Comparison of ENCODE assay signal across 12 mouse cellular contexts in the genomic region with DNA sequence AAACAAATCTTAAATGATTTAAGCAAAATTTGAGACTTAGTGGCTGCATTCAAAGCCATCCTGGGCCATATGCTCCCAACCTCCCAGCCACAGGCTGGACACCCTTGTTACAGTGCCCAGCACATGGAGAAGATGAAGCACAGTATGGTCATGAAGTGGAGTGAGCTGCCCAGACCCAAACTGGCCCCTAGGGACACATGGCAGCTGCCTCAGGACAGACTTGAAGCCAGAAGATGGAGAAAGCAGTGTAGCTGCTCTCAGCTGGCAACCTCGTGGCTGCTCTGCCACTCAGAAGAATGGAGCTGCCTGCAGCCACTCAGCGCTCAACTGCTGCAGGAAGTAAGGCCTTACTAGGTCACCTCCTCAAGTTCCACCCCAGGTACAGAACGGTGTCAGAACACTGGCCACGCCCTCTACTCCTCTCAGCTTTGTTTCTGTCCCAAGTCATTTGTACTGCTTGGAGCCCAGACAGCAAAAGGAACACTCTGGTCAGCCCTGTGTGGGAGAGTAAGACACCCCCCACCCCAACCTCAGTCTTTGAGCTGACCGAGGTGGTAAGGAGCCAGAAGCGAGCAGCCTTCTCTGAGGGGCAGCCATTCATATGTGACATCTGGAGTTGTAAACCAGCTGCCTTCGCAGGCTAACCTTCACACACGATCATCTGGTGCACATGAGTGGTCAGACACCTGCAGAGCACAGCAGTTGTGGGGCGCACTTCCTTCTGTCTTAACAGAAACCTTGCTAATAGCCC. TPM values are rescaled to one million over a fixed set of nuclear protein-coding genes. Genes with fewer than 3 reads are reported as not detected.
DNase-seq lines count a peak whose midpoint lies in the region; ATAC-seq and TF ChIP-seq lines count a peak whose summit lies in the region.
"Had no signal": no experiment of that assay in that cellular context is flagged by ENCODE, and none has a peak within 500 bp of the region (broad histone marks: within the 10 kb centered on the region; RNA-seq: fewer than 3 reads in every experiment).

No protein-coding gene starts in this region.

- no peak overlapping the region for H3K27ac ChIP-seq in embryonic facial prominence, embryonic 12.5 days
- H3K27ac ChIP-seq in embryonic facial prominence, embryonic 10.5 days (replicated peaks), result no peak overlapping the region
- no peak overlapping the region for H3K27ac ChIP-seq in midbrain, postnatal 0 days (ENCODE audit: low read depth, low read length)
- H3K27ac ChIP-seq in midbrain, embryonic 16.5 days (ENCODE audit: low read length), result no peak overlapping the region
- no peak overlapping the region for H3K27ac ChIP-seq in forebrain, embryonic 10.5 days
- H3K27ac ChIP-seq: macrophage had no signal

- no peak for TF ChIP-seq CTCF in midbrain, postnatal 0 days (IDR thresholded peaks at IDR 0.05)

- no peak overlapping the region for H3K4me3 ChIP-seq in embryonic facial prominence, embryonic 12.5 days
- H3K4me3 ChIP-seq in embryonic facial prominence, embryonic 10.5 days, result no peak overlapping the region
- H3K4me3 ChIP-seq in midbrain, postnatal 0 days (ENCODE audit: low read depth, low read length), result no peak overlapping the region
- H3K4me3 ChIP-seq in midbrain, embryonic 16.5 days (ENCODE audit: low read depth, low read length), result no peak overlapping the region
- no peak overlapping the region for H3K4me3 ChIP-seq in forebrain, embryonic 10.5 days
- H3K4me3 ChIP-seq: myocyte had no signal

- no peak overlapping the region for H3K4me2 ChIP-seq in embryonic facial prominence, embryonic 12.5 days (replicated peaks)
- H3K4me2 ChIP-seq in midbrain, postnatal 0 days (ENCODE audit: low read depth, low read length, poor library complexity, severe bottlenecking), result no peak overlapping the region
- H3K4me2 ChIP-seq in midbrain, embryonic 16.5 days (ENCODE audit: low read length), result no peak overlapping the region

- DNase-seq in embryonic facial prominence, embryonic 10.5 days (ENCODE audit: low spot score), result no peak
- peak; percentile 33 for DNase-seq in midbrain, postnatal 0 days (ENCODE audit: low spot score)
- peak; percentile 69 for DNase-seq in thymus, postnatal 25 days
- DNase-seq in cerebellum, postnatal 36 days, result no peak
- no peak for DNase-seq in forebrain, embryonic 10.5 days (ENCODE audit: extremely low spot score, low spot score)
- DNase-seq: cerebellum, postnatal 14 days; right cerebral cortex, adult 18-20 months had no signal

- peaks cover 4% of the 10 kb centered on the region; the same call in 1 of the 2 replicates for H3K4me1 ChIP-seq in embryonic facial prominence, embryonic 12.5 days
- H3K4me1 ChIP-seq in embryonic facial prominence, embryonic 10.5 days, result peaks cover 22% of the 10 kb centered on the region
- peaks cover 10% of the 10 kb centered on the region for H3K4me1 ChIP-seq in midbrain, postnatal 0 days (ENCODE audit: insufficient read depth, low read length)
- peaks cover 3% of the 10 kb centered on the region for H3K4me1 ChIP-seq in midbrain, embryonic 16.5 days (ENCODE audit: control insufficient read depth, insufficient read depth, low read length)
- H3K4me1 ChIP-seq in forebrain, embryonic 10.5 days, result peaks cover 15% of the 10 kb centered on the region

- peak overlapping the region; percentile 1; the same call in 1 of the 2 replicates for H3K9ac ChIP-seq in embryonic facial prominence, embryonic 12.5 days
- no peak overlapping the region for H3K9ac ChIP-seq in midbrain, postnatal 0 days (replicated peaks; ENCODE audit: low read length, poor library complexity, severe bottlenecking)
- no peak overlapping the region for H3K9ac ChIP-seq in midbrain, embryonic 16.5 days (ENCODE audit: low read depth, low read length)

- no peaks in the 10 kb centered on the region for H3K27me3 ChIP-seq in embryonic facial prominence, embryonic 12.5 days
- no peaks in the 10 kb centered on the region for H3K27me3 ChIP-seq in embryonic facial prominence, embryonic 10.5 days (replicated peaks; ENCODE audit: low read depth, poor library complexity, severe bottlenecking)
- no peaks in the 10 kb centered on the region for H3K27me3 ChIP-seq in midbrain, postnatal 0 days (ENCODE audit: insufficient read depth, low read length)
- no peaks in the 10 kb centered on the region for H3K27me3 ChIP-seq in midbrain, embryonic 16.5 days (ENCODE audit: control insufficient read depth, insufficient read depth, low read depth, low read length)
- H3K27me3 ChIP-seq in forebrain, embryonic 10.5 days (ENCODE audit: poor library complexity, severe bottlenecking), result no peaks in the 10 kb centered on the region

- 68% methylated on average over 9 of the region's 9 CpGs for WGBS in embryonic facial prominence, embryonic 12.5 days
- WGBS in embryonic facial prominence, embryonic 10.5 days, result 78% methylated on average over 9 of the region's 9 CpGs
- 81% methylated on average over 9 of the region's 9 CpGs for WGBS in midbrain, postnatal 0 days
- 81% methylated on average over 9 of the region's 9 CpGs for WGBS in midbrain, embryonic 16.5 days
- WGBS in forebrain, embryonic 10.5 days, result 83% methylated on average over 9 of the region's 9 CpGs

- no peak for ATAC-seq in embryonic facial prominence, embryonic 12.5 days (ENCODE audit: insufficient number of reproducible peaks, insufficient read depth, low FRiP score, low TSS enrichment)
- ATAC-seq in midbrain, postnatal 0 days (ENCODE audit: low FRiP score), result no peak
- ATAC-seq in midbrain, embryonic 16.5 days, result no peak
- peak; percentile 75 for ATAC-seq in neutrophil, adult 5-6 weeks (ENCODE audit: extremely low read depth, insufficient number of reproducible peaks, low FRiP score, poor library complexity, severe bottlenecking)

- no peaks in the 10 kb centered on the region for H3K9me3 ChIP-seq in embryonic facial prominence, embryonic 12.5 days
- H3K9me3 ChIP-seq in embryonic facial prominence, embryonic 10.5 days, result no peaks in the 10 kb centered on the region
- H3K9me3 ChIP-seq in midbrain, postnatal 0 days (ENCODE audit: low read length), result no peaks in the 10 kb centered on the region
- H3K9me3 ChIP-seq in midbrain, embryonic 16.5 days (replicated peaks; ENCODE audit: control insufficient read depth, low read length, poor library complexity, severe bottlenecking), result no peaks in the 10 kb centered on the region
- no peaks in the 10 kb centered on the region for H3K9me3 ChIP-seq in forebrain, embryonic 10.5 days

- peaks cover 15% of the 10 kb centered on the region; the same call in 1 of the 2 replicates for H3K36me3 ChIP-seq in embryonic facial prominence, embryonic 12.5 days
- peaks cover 78% of the 10 kb centered on the region for H3K36me3 ChIP-seq in embryonic facial prominence, embryonic 10.5 days (replicated peaks)
- H3K36me3 ChIP-seq in midbrain, postnatal 0 days (ENCODE audit: insufficient read depth, low read length), result peaks cover 8% of the 10 kb centered on the region
- no peaks in the 10 kb centered on the region for H3K36me3 ChIP-seq in midbrain, embryonic 16.5 days (ENCODE audit: control insufficient read depth, insufficient read depth, low read length)
- peaks cover 76% of the 10 kb centered on the region for H3K36me3 ChIP-seq in forebrain, embryonic 10.5 days (replicated peaks)

RNA-seq across cellular contexts. Expression of a gene that starts 48.7 kb away (rescaled TPM):
- 8.9 and 9.6 TPM in 2 replicates for polyA plus RNA-seq in embryonic facial prominence, embryonic 12.5 days (2016; fragmentation: Nextera tagmentation; extraction: Ambion mirVana)
- 1.5 and 2.9 TPM in 2 replicates for polyA plus RNA-seq in embryonic facial prominence, embryonic 10.5 days (2016; fragmentation: Nextera tagmentation; extraction: Ambion mirVana)
- 9.5 and 11.8 TPM in 2 replicates for total RNA-seq in midbrain, postnatal 0 days (2014; rRNA removed)
- 7.4 and 8.9 TPM in 2 replicates for polyA plus RNA-seq in midbrain, postnatal 0 days (2015; fragmentation: Nextera tagmentation; extraction: Ambion mirVana)
- polyA plus RNA-seq in midbrain, embryonic 16.5 days (2015; fragmentation: Nextera tagmentation; extraction: Ambion mirVana), result 4.8 and 5.1 TPM in 2 replicates
- total RNA-seq in neutrophil, adult 5-6 weeks (2017), result not detected in 2 replicates
- 1.8 TPM in 2 replicates for polyA plus RNA-seq in forebrain, embryonic 10.5 days (2016; fragmentation: Nextera tagmentation; extraction: Ambion mirVana)

Comparison
In these comparisons a context has a peak if more than half of its experiments do, and no peak if none do; other contexts are left out.
1. DNase-seq: peak in midbrain, postnatal 0 days (single experiment) and thymus, postnatal 25 days (single experiment); none in embryonic facial prominence, embryonic 10.5 days (single experiment), cerebellum, postnatal 36 days (0 of 2) and forebrain, embryonic 10.5 days (single experiment).